Mouse (Mus musculus) liver, embryonic 14.5 days (tissue): ENCODE measurements at regions not wholly inside any gene's neighbourhood (a gene's known extent, or its start where the extent isn't known, plus 50 kb on each side); places are given as distances from the start of the nearest gene placed in this dataset.

Experiments used
- ATAC-seq: fragments of 200-750 bp; cut with Nextera tagmentation; 2 replicates; pipeline ENCODE4 v1.8.0; 2017; ENCODE audit warnings: moderate number of reproducible peaks, mild to moderate bottlenecking, moderate library complexity; ENCODE audit not compliant: insufficient read depth
- DNase-seq, 3 experiments: peaks; one replicate each; pipeline ENCODE4 v3.0.0-alpha.2; 2012 to 2013; ENCODE audit warnings: low read depth in 3 of 3, low spot score in 3 of 3
- H3K27ac ChIP-seq: fragments of 300-500 bp; sonication (generic); 2 replicates; pipeline ENCODE4 v1.5.1; 2014; ENCODE audit warnings: moderate library complexity, mild to moderate bottlenecking, control low read depth, inconsistent platforms
- H3K27me3 ChIP-seq: fragments of 300-500 bp; sonication (generic); 2 replicates; pipeline ENCODE4 v1.6.1; 2014; ENCODE audit warnings: mild to moderate bottlenecking, low read length, moderate library complexity; ENCODE audit not compliant: control insufficient read depth, insufficient read depth
- H3K36me3 ChIP-seq: fragments of 300-500 bp; sonication (generic); replicated peaks from 2 replicates; pipeline ENCODE4 v1.6.1; 2014; ENCODE audit warnings: low read depth; ENCODE audit not compliant: control insufficient read depth, insufficient read depth
- H3K4me1 ChIP-seq, 2 experiments: fragments of 200-500 bp in 1 of 2; fragments of 300-500 bp in 1 of 2; sonication (generic) in 1 of 2; replicated peaks; 2 replicates each; pipeline ENCODE4 v1.6.1; 2012 to 2014; ENCODE audit warnings: antibody characterized with exemption in 1 of 2, inconsistent platforms in 1 of 2, low read length in 1 of 2; ENCODE audit not compliant: control insufficient read depth in 2 of 2, insufficient read depth in 2 of 2
- H3K4me2 ChIP-seq: fragments of 300-500 bp; sonication (generic); 2 replicates; pipeline ENCODE4 v1.6.1; 2014; ENCODE audit warnings: low read depth, mild to moderate bottlenecking, control low read depth, moderate library complexity
- H3K4me3 ChIP-seq, 2 experiments: fragments of 200-500 bp in 1 of 2; fragments of 300-500 bp in 1 of 2; sonication (generic) in 1 of 2; 2 replicates each; pipeline ENCODE4 v1.5.1; 2012 to 2014; ENCODE audit warnings: low read depth in 2 of 2, low read length in 2 of 2, mild to moderate bottlenecking in 2 of 2, control low read depth in 1 of 2, inconsistent platforms in 1 of 2, moderate library complexity in 1 of 2; ENCODE audit not compliant: insufficient read depth in 1 of 2
- H3K9ac ChIP-seq: fragments of 300-500 bp; sonication (generic); replicated peaks from 2 replicates; pipeline ENCODE4 v1.6.1; 2014; ENCODE audit warnings: mild to moderate bottlenecking, control low read depth, moderate library complexity
- H3K9me3 ChIP-seq: fragments of 300-500 bp; sonication (generic); 2 replicates; pipeline ENCODE4 v1.6.1; 2016; ENCODE audit warnings: low read length, mixed read lengths; ENCODE audit not compliant: control insufficient read depth
- CTCF ChIP-seq: IDR thresholded peaks from 2 replicates; pipeline ENCODE4 v1.5.1; 2016; ENCODE audit warnings: antibody characterized with exemption, low read depth, control low read depth
- EP300 ChIP-seq: IDR thresholded peaks from 2 replicates; pipeline ENCODE4 v1.6.1; 2016; ENCODE audit warnings: antibody characterized with exemption, low read depth
- WGBS: fragments of 180-500 bp; shearing (Covaris S2); extraction: QIAGEN DNeasy Blood & Tissue Kit; methylation state at CpG from one replicate; pipeline ENCODE4 v1.1.7; 2014; ENCODE audit not compliant: insufficient replicate concordance; 5-methylcytosine and 5-hydroxymethylcytosine counted together

GRCm38 (mm10) chr19:54340778-54341291 is 296.9 kb downstream of the Adra2a start:
- Histone ChIP-seq H3K4me2 (no peak overlapping the region), H3K27me3 (no peaks in the 10 kb centered on the region), H3K36me3 (no peaks in the 10 kb centered on the region), H3K27ac (no peak overlapping the region), H3K9ac (no peak overlapping the region), H3K4me3 (no peak overlapping the region), H3K4me1 (no peaks in the 10 kb centered on the region), H3K9me3 (no peaks in the 10 kb centered on the region)
- ATAC-seq (no peak), DNase-seq (no peak)
- WGBS, result 70% methylated on average over 2 of the region's 2 CpGs
- TF ChIP-seq CTCF (no peak), EP300 (no peak)

DNA sequence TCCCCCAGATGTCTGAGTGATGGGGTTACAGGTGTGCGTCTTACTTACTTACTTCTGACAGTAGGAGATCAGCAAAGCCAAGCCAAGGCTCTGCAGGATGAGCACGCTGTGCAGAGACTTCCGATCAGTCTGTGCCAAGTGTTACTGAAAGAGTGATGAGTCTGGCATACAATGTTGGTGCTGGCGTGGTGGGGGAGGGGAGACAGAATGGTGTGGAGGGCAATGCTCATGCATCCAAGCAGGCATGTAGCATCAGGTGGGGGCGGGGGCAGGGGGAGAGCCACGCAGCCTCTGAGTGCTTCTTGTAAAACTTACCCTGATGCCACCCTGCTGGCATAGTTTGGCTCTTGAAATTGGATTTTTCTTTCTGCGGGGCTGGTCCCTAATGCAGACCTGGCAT is 315.8 kb downstream of the Adra2a start:
- H3K4me2 ChIP-seq, result no peak overlapping the region
- no peaks in the 10 kb centered on the region for H3K9me3 ChIP-seq
- H3K9ac ChIP-seq, result no peak overlapping the region
- H3K36me3 ChIP-seq, result no peaks in the 10 kb centered on the region
- 55% methylated on average over 7 of the region's 7 CpGs for WGBS
- no peaks in the 10 kb centered on the region for H3K4me1 ChIP-seq
- DNase-seq (no peak), ATAC-seq (no peak)
- no peaks in the 10 kb centered on the region for H3K27me3 ChIP-seq
- no peak overlapping the region for H3K4me3 ChIP-seq
- H3K27ac ChIP-seq, result no peak overlapping the region
- TF ChIP-seq EP300 (no peak), CTCF (no peak)

DNA sequence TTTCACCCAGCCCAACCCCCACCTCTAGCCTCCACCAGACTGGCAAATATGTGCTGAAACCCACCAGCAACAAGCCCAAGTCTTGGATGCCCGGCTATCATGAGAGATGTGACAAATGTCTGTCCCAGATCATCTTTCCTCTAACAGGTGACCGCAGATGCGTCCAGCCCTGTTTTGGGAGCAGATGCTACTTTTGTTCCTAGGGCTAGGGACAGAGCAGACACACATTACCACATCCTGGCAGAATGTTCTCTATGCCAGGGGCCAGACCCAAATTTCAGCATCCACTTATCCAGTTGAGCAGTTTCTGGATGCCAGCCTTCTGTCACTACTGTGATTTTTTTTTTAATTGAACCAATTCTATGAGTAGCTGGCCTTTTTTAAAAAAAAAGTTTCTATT is 316.7 kb downstream of the Adra2a start:
- Histone ChIP-seq H3K27me3 (no peaks in the 10 kb centered on the region), H3K4me3 (no peak overlapping the region), H3K4me2 (no peak overlapping the region), H3K9me3 (no peaks in the 10 kb centered on the region), H3K27ac (no peak overlapping the region), H3K9ac (no peak overlapping the region), H3K36me3 (no peaks in the 10 kb centered on the region), H3K4me1 (no peaks in the 10 kb centered on the region)
- WGBS, result 73% methylated on average over 3 of the region's 3 CpGs
- ATAC-seq, result no peak
- no peak for DNase-seq
- TF ChIP-seq EP300 (no peak), CTCF (no peak)

- H3K4me3 ChIP-seq, result no peak overlapping the region
- no peak overlapping the region for H3K4me2 ChIP-seq
- no peaks in the 10 kb centered on the region for H3K9me3 ChIP-seq
- H3K9ac ChIP-seq, result no peak overlapping the region
- no peak overlapping the region for H3K27ac ChIP-seq
- DNase-seq (no peak), ATAC-seq (no peak)
- no peaks in the 10 kb centered on the region for H3K36me3 ChIP-seq
- no peak for TF ChIP-seq EP300
- no peak for TF ChIP-seq CTCF
- H3K27me3 ChIP-seq, result no peaks in the 10 kb centered on the region
- no peaks in the 10 kb centered on the region for H3K4me1 ChIP-seq
Observed at GRCm38 (mm10) chr19:54385101-54385500, 341.1 kb downstream of the Adra2a start.

DNA sequence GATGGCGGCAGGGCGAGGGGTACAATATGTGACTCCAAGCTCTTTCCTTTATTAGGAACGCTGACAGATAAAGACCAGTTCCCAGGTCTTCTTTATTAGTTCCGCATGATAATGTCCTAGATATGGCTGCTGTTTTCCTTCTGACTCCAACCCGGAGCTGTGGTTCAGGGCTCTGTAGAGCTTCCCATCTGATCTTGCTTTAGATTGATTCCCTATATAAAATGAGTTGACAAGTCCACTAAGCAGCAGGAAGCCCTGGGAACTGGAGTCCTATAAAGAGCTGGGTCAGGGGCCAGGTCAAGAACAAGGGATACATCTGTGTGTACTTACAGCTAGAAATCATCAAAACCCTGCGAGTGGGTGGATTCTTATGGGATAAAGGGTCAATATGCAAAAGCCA is 347.5 kb downstream of the Adra2a start:
- 64% methylated on average over 6 of the region's 6 CpGs for WGBS
- DNase-seq (no peak), ATAC-seq (no peak)
- H3K4me2 ChIP-seq, result no peak overlapping the region
- no peaks in the 10 kb centered on the region for H3K27me3 ChIP-seq
- H3K27ac ChIP-seq, result no peak overlapping the region
- H3K4me1 ChIP-seq, result no peaks in the 10 kb centered on the region; a peak in 1 of 4 replicates
- H3K4me3 ChIP-seq, result no peak overlapping the region
- no peak overlapping the region for H3K9ac ChIP-seq
- no peaks in the 10 kb centered on the region for H3K9me3 ChIP-seq
- no peaks in the 10 kb centered on the region for H3K36me3 ChIP-seq
- TF ChIP-seq CTCF, result no peak
- TF ChIP-seq EP300, result no peak

GRCm38 (mm10) chr19:54399651-54400050 is 355.7 kb downstream of the Adra2a start:
- Histone ChIP-seq H3K4me3 (no peak overlapping the region), H3K27me3 (no peaks in the 10 kb centered on the region), H3K4me1 (no peaks in the 10 kb centered on the region), H3K4me2 (no peak overlapping the region), H3K9ac (no peak overlapping the region), H3K36me3 (no peaks in the 10 kb centered on the region), H3K27ac (no peak overlapping the region), H3K9me3 (no peaks in the 10 kb centered on the region)
- no peak for TF ChIP-seq EP300
- TF ChIP-seq CTCF, result no peak
- 54% methylated on average over 7 of the region's 7 CpGs for WGBS
- DNase-seq, result no peak
- no peak for ATAC-seq
